Mouse (Mus musculus) liver, postnatal 0 days (tissue): Measurements from ENCODE around the gene Cped1. TPM values are rescaled to one million over a fixed set of nuclear protein-coding genes. Genes with fewer than 3 reads are reported as not detected.

Experiments
- ATAC-seq: fragments of 200-750 bp; cut with Nextera tagmentation; 2 replicates; pipeline ENCODE4 v1.8.0; 2017; ENCODE audit warnings: mild to moderate bottlenecking, moderate library complexity
- DNase-seq: peaks from one replicate; pipeline ENCODE4 v3.0.0-alpha.2; 2016
- H3K27ac ChIP-seq: fragments of 300-500 bp; sonication (generic); 2 replicates; pipeline ENCODE4 v1.5.1; 2014; ENCODE audit warnings: antibody characterized with exemption, moderate library complexity, mild to moderate bottlenecking, low read depth
- H3K27me3 ChIP-seq: fragments of 300-500 bp; sonication (generic); 2 replicates; pipeline ENCODE4 v1.6.1; 2014; ENCODE audit warnings: low read length, control low read depth, mixed read lengths; ENCODE audit not compliant: insufficient read depth
- H3K36me3 ChIP-seq: fragments of 300-500 bp; sonication (generic); replicated peaks from 2 replicates; pipeline ENCODE4 v1.6.1; 2014; ENCODE audit warnings: mild to moderate bottlenecking, control low read depth, low read length, moderate library complexity, mixed read lengths; ENCODE audit not compliant: insufficient read depth
- H3K4me1 ChIP-seq: fragments of 300-500 bp; sonication (generic); 2 replicates; pipeline ENCODE4 v1.6.1; 2014; ENCODE audit warnings: antibody characterized with exemption, mild to moderate bottlenecking, control low read depth; ENCODE audit not compliant: insufficient read depth
- H3K4me2 ChIP-seq: fragments of 300-500 bp; sonication (generic); 2 replicates; pipeline ENCODE4 v1.6.1; 2014; ENCODE audit warnings: low read depth, mild to moderate bottlenecking, low read length, moderate library complexity, mixed read lengths
- H3K4me3 ChIP-seq: fragments of 300-500 bp; sonication (generic); 2 replicates; pipeline ENCODE4 v1.5.1; 2014; ENCODE audit warnings: low read depth, low read length
- H3K9ac ChIP-seq: fragments of 300-500 bp; sonication (generic); replicated peaks from 2 replicates; pipeline ENCODE4 v1.6.1; 2014; ENCODE audit warnings: mild to moderate bottlenecking, moderate library complexity
- H3K9me3 ChIP-seq: fragments of 300-500 bp; sonication (generic); 2 replicates; pipeline ENCODE4 v1.6.1; 2016; ENCODE audit warnings: mild to moderate bottlenecking, control low read depth, low read length, mixed read lengths
- CTCF ChIP-seq: sonication (generic); IDR thresholded peaks from 2 replicates; pipeline ENCODE4 v1.5.1; 2016; ENCODE audit warnings: antibody characterized with exemption, low read depth
- EP300 ChIP-seq: IDR thresholded peaks from 2 replicates; pipeline ENCODE4 v1.6.1; 2016; ENCODE audit warnings: antibody characterized with exemption, low read depth, mild to moderate bottlenecking
- WGBS: fragments of 180-500 bp; shearing (Covaris S2); extraction: QIAGEN DNeasy Blood & Tissue Kit; methylation state at CpG from one replicate; pipeline ENCODE4 v1.1.7; 2014; ENCODE audit not compliant: insufficient replicate concordance; 5-methylcytosine and 5-hydroxymethylcytosine counted together
- polyA plus RNA-seq: library from polyadenylated mRNA; unstranded; fragments of >200 nt; fragmentation: Nextera tagmentation; extraction: Ambion mirVana; gene quantifications from 2 replicates; pipeline ENCODE4 v1.2.1, GENCODE M21; 2015

Gene Cped1
- polyA plus RNA-seq, 1 experiment from 2014 or later = 8.2 TPM

- Histone ChIP-seq H3K27ac (no peak overlapping the region), H3K4me3 (no peak overlapping the region), H3K9me3 (no peaks in the 10 kb centered on the region), H3K27me3 (no peaks in the 10 kb centered on the region), H3K4me1 (peaks cover 8% of the 10 kb centered on the region), H3K36me3 (no peaks in the 10 kb centered on the region), H3K9ac (no peak overlapping the region), H3K4me2 (no peak overlapping the region)
- no peak for ATAC-seq
- WGBS = 65% methylated on average over 2 of the region's 2 CpGs
- no peak for DNase-seq
- TF ChIP-seq CTCF (no peak), EP300 (no peak)
Measured at GRCm38 (mm10) chr6:21993070-21993469, 7.4 kb downstream of the Cped1 start.

- H3K4me2 ChIP-seq = no peak overlapping the region
- no peak overlapping the region for H3K27ac ChIP-seq
- peak; percentile 29 for ATAC-seq
- no peaks in the 10 kb centered on the region for H3K9me3 ChIP-seq
- no peaks in the 10 kb centered on the region for H3K27me3 ChIP-seq
- H3K36me3 ChIP-seq = no peaks in the 10 kb centered on the region
- H3K4me3 ChIP-seq = no peak overlapping the region
- peaks cover 32% of the 10 kb centered on the region for H3K4me1 ChIP-seq
- no peak overlapping the region for H3K9ac ChIP-seq
- TF ChIP-seq CTCF (no peak), EP300 (no peak)
- 38% methylated on average over 4 of the region's 4 CpGs for whole genome bisulfite sequencing
- no peak for DNase-seq
Measured at GRCm38 (mm10) chr6:21998131-21998530, 12.4 kb downstream of the Cped1 start.

GRCm38 (mm10) chr6:21999025-21999424 is 13.3 kb downstream of the Cped1 start:
- no peak overlapping the region for H3K4me3 ChIP-seq
- H3K27ac ChIP-seq = peak overlapping the region; percentile 64
- H3K9me3 ChIP-seq = no peaks in the 10 kb centered on the region
- 0 out of 2 replicates have a peak overlapping the region, but pooled peaks have one; percentile 22 for H3K4me2 ChIP-seq
- H3K27me3 ChIP-seq = no peaks in the 10 kb centered on the region
- WGBS = 29% methylated on average over 11 of the region's 11 CpGs
- no peak for TF ChIP-seq EP300
- no peak for TF ChIP-seq CTCF
- ATAC-seq = no peak
- H3K36me3 ChIP-seq = no peaks in the 10 kb centered on the region
- no peak overlapping the region for H3K9ac ChIP-seq
- no peak for DNase-seq
- peaks cover 32% of the 10 kb centered on the region for H3K4me1 ChIP-seq

- TF ChIP-seq EP300 = no peak
- no peak for TF ChIP-seq CTCF
- peak; percentile 44 for DNase-seq
- Histone ChIP-seq H3K9me3 (no peaks in the 10 kb centered on the region), H3K36me3 (no peaks in the 10 kb centered on the region), H3K27me3 (no peaks in the 10 kb centered on the region), H3K9ac (no peak overlapping the region), H3K4me2 (no peak overlapping the region), H3K4me1 (peaks cover 39% of the 10 kb centered on the region), H3K4me3 (no peak overlapping the region), H3K27ac (peak overlapping the region; percentile 85)
- WGBS = 47% methylated on average over 6 of the region's 6 CpGs
- ATAC-seq = peak; percentile 67
Measured at GRCm38 (mm10) chr6:22000086-22000485, 14.4 kb downstream of the Cped1 start.

- Histone ChIP-seq H3K36me3 (no peaks in the 10 kb centered on the region), H3K27ac (peak overlapping the region; percentile 85), H3K4me3 (no peak overlapping the region), H3K4me1 (peaks cover 39% of the 10 kb centered on the region), H3K9ac (no peak overlapping the region), H3K9me3 (no peaks in the 10 kb centered on the region), H3K27me3 (no peaks in the 10 kb centered on the region), H3K4me2 (0 out of 2 replicates have a peak overlapping the region, but pooled peaks have one; percentile 22)
- ATAC-seq (no peak), DNase-seq (no peak)
- TF ChIP-seq CTCF (no peak), EP300 (no peak)
- 73% methylated on average over 3 of the region's 3 CpGs for WGBS
Measured at GRCm38 (mm10) chr6:22000881-22001280, 15.2 kb downstream of the Cped1 start.

- 65% methylated on average over 5 of the region's 5 CpGs for WGBS
- Histone ChIP-seq H3K9me3 (no peaks in the 10 kb centered on the region), H3K4me2 (0 out of 2 replicates have a peak overlapping the region, but pooled peaks have one; percentile 22), H3K4me1 (peaks cover 39% of the 10 kb centered on the region), H3K36me3 (no peaks in the 10 kb centered on the region), H3K27ac (peak overlapping the region; percentile 85), H3K27me3 (no peaks in the 10 kb centered on the region), H3K9ac (no peak overlapping the region), H3K4me3 (no peak overlapping the region)
- DNase-seq (peak; percentile 59), ATAC-seq (peak; percentile 83)
- peak; percentile 64 for TF ChIP-seq EP300
- TF ChIP-seq CTCF = no peak
Measured at GRCm38 (mm10) chr6:22001284-22001916, 15.7 kb downstream of the Cped1 start.
